Mouse (Mus musculus) heart, adult 2 months (tissue): ENCODE measurements around the gene Phf12. TPM values are rescaled to one million over a fixed set of nuclear protein-coding genes. Genes with fewer than 3 reads are reported as not detected.

Experiments
- DNase-seq, 2 experiments: peaks; one replicate each; pipeline ENCODE4 v3.0.0; 2021
- H3K27ac ChIP-seq: fragments of 200-600 bp; 2 replicates; pipeline ENCODE4 v1.8.1; 2022
- H3K27me3 ChIP-seq: fragments of 200-500 bp; 2 replicates; pipeline ENCODE4 v1.6.1; 2012; ENCODE audit warnings: mild to moderate bottlenecking, low read length, inconsistent platforms, mixed read lengths; ENCODE audit not compliant: control insufficient read depth, insufficient read depth
- H3K36me3 ChIP-seq: fragments of 200-500 bp; 2 replicates; pipeline ENCODE4 v1.6.1; 2012; ENCODE audit warnings: low read length, inconsistent platforms; ENCODE audit not compliant: control insufficient read depth, insufficient read depth
- H3K4me1 ChIP-seq: fragments of 200-500 bp; 2 replicates; pipeline ENCODE4 v1.6.1; 2011; ENCODE audit warnings: low read length; ENCODE audit not compliant: control insufficient read depth, insufficient read depth
- H3K4me3 ChIP-seq: fragments of 200-600 bp; 2 replicates; pipeline ENCODE4 v1.8.1; 2022
- H3K79me2 ChIP-seq: fragments of 200-500 bp; replicated peaks from 2 replicates; pipeline ENCODE4 v1.6.1; 2012; ENCODE audit warnings: mild to moderate bottlenecking, inconsistent platforms, low read length, moderate library complexity, mixed read lengths; ENCODE audit not compliant: control insufficient read depth, insufficient read depth
- H3K9ac ChIP-seq: fragments of 200-500 bp; 2 replicates; pipeline ENCODE4 v1.6.1; 2012; ENCODE audit warnings: low read depth, mild to moderate bottlenecking, control low read depth, inconsistent platforms, low read length, mixed read lengths
- CTCF ChIP-seq: fragments of 200-600 bp; IDR thresholded peaks from 2 replicates; pipeline ENCODE4 v1.8.1; 2022; ENCODE audit warnings: antibody characterized with exemption, mild to moderate bottlenecking, moderate library complexity
- EP300 ChIP-seq: fragments of 200-500 bp; IDR thresholded peaks from 2 replicates; pipeline ENCODE4 v1.6.1; 2011; ENCODE audit warnings: low read depth, low read length, control low read depth; ENCODE audit not compliant: insufficient read depth
- POLR2A ChIP-seq: fragments of 200-500 bp; IDR thresholded peaks from 2 replicates; pipeline ENCODE4 v1.6.1; 2011; ENCODE audit warnings: mild to moderate bottlenecking, low read depth, low read length, control low read depth; ENCODE audit not compliant: insufficient read depth
- WGBS: fragments of 180-500 bp; shearing (Covaris S2); methylation state at CpG from one replicate; pipeline ENCODE4 v1.1.7; 2018; 5-methylcytosine and 5-hydroxymethylcytosine counted together
- intact Hi-C: fragments of 180-260 bp; cut with DNase I; formaldehyde crosslinking; loops from one replicate; pipeline ENCODE4 v1.15.1; 2025
- microRNA-seq, 2 experiments: library from miRNA; unstranded; fragments of <30 nt; microRNA quantifications; one replicate each; pipeline ENCODE4 v1.2.0; 2021
- polyA plus RNA-seq: library from polyadenylated mRNA; depleted of rRNA; stranded (reverse); fragments of >200 nt; gene quantifications from 2 replicates; pipeline ENCODE4 v1.2.3, GENCODE M21; 2012; rRNA removed
- total RNA-seq, 2 experiments: library from RNA; stranded (reverse); gene quantifications; 2 replicates each; pipeline ENCODE4 v1.2.3; 2021

The Phf12 gene
- total and polyA plus RNA-seq, 3 experiments = 22.3 to 30.5 (median 23.6) TPM

DNA sequence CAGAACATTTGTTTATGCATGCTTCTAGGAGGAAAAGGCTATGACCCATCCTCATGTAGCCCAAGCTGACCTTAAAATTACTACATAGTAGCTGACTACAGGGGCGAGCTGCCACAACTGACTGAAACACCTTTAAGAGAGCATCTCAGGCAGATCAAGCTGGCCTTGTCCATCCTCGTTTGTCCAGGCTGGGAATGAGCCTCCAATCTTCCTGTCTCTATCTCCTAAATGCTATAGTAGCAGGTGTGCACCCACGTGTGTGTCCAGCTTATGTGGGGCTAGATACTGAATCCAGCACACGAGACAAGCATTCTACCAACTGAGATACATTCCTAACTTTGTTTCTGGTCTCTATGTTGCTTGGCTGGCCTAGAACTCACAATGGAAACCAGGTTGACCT lies 92.1 kb downstream of the Phf12 start:
- TF ChIP-seq CTCF (no peak), EP300 (no peak), POLR2A (no peak)
- no peaks in the 10 kb centered on the region for H3K4me1 ChIP-seq
- 84% methylated on average over 4 of the region's 4 CpGs for WGBS
- no peak for DNase-seq
- H3K36me3 ChIP-seq = peaks cover 2% of the 10 kb centered on the region; the same call in 1 of the 2 replicates
- no peak overlapping the region for H3K9ac ChIP-seq
- intact Hi-C loops = no loop called here
- no peak overlapping the region for H3K27ac ChIP-seq
- H3K79me2 ChIP-seq = no peaks in the 10 kb centered on the region
- H3K4me3 ChIP-seq = no peak overlapping the region
- H3K27me3 ChIP-seq = no peaks in the 10 kb centered on the region

Small RNA genes lying within 50 kb of the gene (microRNA-seq; reads per million reads assigned to microRNA genes)
- gene Mir144 (580 to 2,669 reads per million in 2 experiments), gene Mir451a (0 reads per million in 2 experiments), gene Mir451b (0 reads per million in 2 experiments)

Other genes with a start within 250 kb of the Phf12 start
- 100 to 1,000 TPM; 240 to 274 TPM for gene Myo18a, start 219.5 kb upstream of the Phf12 start, total RNA-seq
- 98.6 and 107 TPM in 2 replicates for gene Myo18a, start 219.5 kb upstream of the Phf12 start, polyA plus RNA-seq
- gene Gm10277, start 195.0 kb upstream of the Phf12 start, total RNA-seq = not detected
- not detected in 2 replicates for gene Gm10277, start 195.0 kb upstream of the Phf12 start, polyA plus RNA-seq
- under 1 TPM; 0.52 to 0.77 TPM for gene Pipox, start 88.7 kb upstream of the Phf12 start, total RNA-seq
- 0.47 and 0.82 TPM in 2 replicates for gene Pipox, start 88.7 kb upstream of the Phf12 start, polyA plus RNA-seq
- gene Sez6, start 52.0 kb upstream of the Phf12 start, total RNA-seq = under 1 TPM; 0.68 to 0.80 TPM
- 0.59 and 0.70 TPM in 2 replicates for gene Sez6, start 52.0 kb upstream of the Phf12 start, polyA plus RNA-seq
- 1 to 10 TPM; 4.0 to 4.8 TPM for gene Dhrs13, start 49.5 kb downstream of the Phf12 start, total RNA-seq
- 3.5 and 4.7 TPM in 2 replicates for gene Dhrs13, start 49.5 kb downstream of the Phf12 start, polyA plus RNA-seq
- 10 to 100 TPM; 51.7 to 59.9 TPM for gene Flot2, start 55.2 kb downstream of the Phf12 start, total RNA-seq
- 118 and 172 TPM in 2 replicates for gene Flot2, start 55.2 kb downstream of the Phf12 start, polyA plus RNA-seq
- gene Eral1, start 97.6 kb downstream of the Phf12 start, total RNA-seq = 10 to 100 TPM; 25.0 to 28.2 TPM
- gene Eral1, start 97.6 kb downstream of the Phf12 start, polyA plus RNA-seq = 34.9 and 42.4 TPM in 2 replicates
- 10 to 100 TPM; 10.4 to 11.4 TPM for gene Fam222b, start 111.9 kb downstream of the Phf12 start, total RNA-seq
- 11.9 and 12.6 TPM in 2 replicates for gene Fam222b, start 111.9 kb downstream of the Phf12 start, polyA plus RNA-seq
- gene Traf4, start 182.8 kb downstream of the Phf12 start, total RNA-seq = 1 to 10 TPM; 3.7 to 6.0 TPM
- 11.2 and 13.4 TPM in 2 replicates for gene Traf4, start 182.8 kb downstream of the Phf12 start, polyA plus RNA-seq
- gene Nek8, start 193.9 kb downstream of the Phf12 start, total RNA-seq = 1 to 10 TPM; 1.6 to 2.5 TPM
- 7.0 and 7.6 TPM in 2 replicates for gene Nek8, start 193.9 kb downstream of the Phf12 start, polyA plus RNA-seq
- 1 to 10 TPM; 5.4 to 5.7 TPM for gene Tlcd1, start 194.0 kb downstream of the Phf12 start, total RNA-seq
- 15.7 and 17.3 TPM in 2 replicates for gene Tlcd1, start 194.0 kb downstream of the Phf12 start, polyA plus RNA-seq
- 100 to 1,000 TPM; 801 to 911 TPM for gene Rpl23a, start 200.8 kb downstream of the Phf12 start, total RNA-seq
- 155 and 253 TPM in 2 replicates for gene Rpl23a, start 200.8 kb downstream of the Phf12 start, polyA plus RNA-seq
- 1 to 10 TPM; 8.2 to 9.8 TPM for gene Rab34, start 205.7 kb downstream of the Phf12 start, total RNA-seq
- 17.2 and 17.5 TPM in 2 replicates for gene Rab34, start 205.7 kb downstream of the Phf12 start, polyA plus RNA-seq
- gene Proca1, start 210.6 kb downstream of the Phf12 start, total RNA-seq = under 1 TPM; 0.70 to 0.75 TPM
- gene Proca1, start 210.6 kb downstream of the Phf12 start, polyA plus RNA-seq = 0.26 and 0.80 TPM in 2 replicates